Mouse (Mus musculus) bone marrow macrophage, adult 2 months (primary cell): ENCODE data around the gene Vipas39.

Experiments
- CTCF ChIP-seq: IDR thresholded peaks from 2 replicates; pipeline ENCODE4 v1.5.1; 2012; ENCODE audit warnings: low read depth, mild to moderate bottlenecking, low read length, moderate library complexity
- POLR2A ChIP-seq: IDR thresholded peaks from 2 replicates; pipeline ENCODE4 v1.6.1; 2012; ENCODE audit warnings: mild to moderate bottlenecking, low read depth, low read length, borderline replicate concordance

DNA sequence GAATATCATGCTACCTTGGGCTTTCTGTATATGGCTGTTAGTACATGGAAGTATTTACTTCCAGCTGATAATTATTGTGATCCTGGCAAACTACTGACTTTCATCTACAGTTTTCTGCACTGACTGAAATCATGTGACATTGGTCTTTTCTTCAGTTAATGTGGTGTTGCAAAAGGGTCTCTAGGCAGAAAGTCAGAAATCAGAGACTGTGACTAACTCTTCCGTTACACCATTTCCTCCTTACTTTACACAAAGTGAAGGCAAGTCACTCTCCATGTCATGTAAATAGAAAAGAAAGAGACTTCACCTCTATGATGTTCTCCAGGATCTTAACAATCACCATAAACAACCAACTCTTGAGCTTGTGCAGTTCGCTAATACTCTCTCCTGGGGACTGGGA is 36.4 kb downstream of the Vipas39 start:
- TF ChIP-seq POLR2A (no peak), CTCF (no peak)
